Mouse (Mus musculus) cortical plate, adult 2 months (tissue): Measurements from ENCODE around the gene Atp5b.

Source experiments
- CTCF ChIP-seq: fragments of 200-500 bp; IDR thresholded peaks from 2 replicates; pipeline ENCODE4 v1.5.1; 2011; ENCODE audit warnings: mild to moderate bottlenecking, control low read depth, low read length; ENCODE audit not compliant: insufficient read depth; ENCODE audit errors: extremely low read depth
- POLR2A ChIP-seq: fragments of 200-500 bp; IDR thresholded peaks from 2 replicates; pipeline ENCODE4 v1.6.1; 2011; ENCODE audit warnings: mild to moderate bottlenecking, low read length, control low read depth; ENCODE audit not compliant: insufficient read depth; ENCODE audit errors: extremely low read depth

GRCm38 (mm10) chr10:128096313-128096692, 13.2 kb downstream of the Atp5b start:
- no peak for TF ChIP-seq CTCF
- TF ChIP-seq POLR2A = no peak
